Mouse (Mus musculus): Measurements from ENCODE around the gene Tenm2.

The Tenm2 gene

GRCm38 (mm10) chr11:36698268-36698667 lies 537.5 kb downstream of the Tenm2 start:
- no peak for DNase-seq (ENCODE audit: low read depth, low spot score)

DNA sequence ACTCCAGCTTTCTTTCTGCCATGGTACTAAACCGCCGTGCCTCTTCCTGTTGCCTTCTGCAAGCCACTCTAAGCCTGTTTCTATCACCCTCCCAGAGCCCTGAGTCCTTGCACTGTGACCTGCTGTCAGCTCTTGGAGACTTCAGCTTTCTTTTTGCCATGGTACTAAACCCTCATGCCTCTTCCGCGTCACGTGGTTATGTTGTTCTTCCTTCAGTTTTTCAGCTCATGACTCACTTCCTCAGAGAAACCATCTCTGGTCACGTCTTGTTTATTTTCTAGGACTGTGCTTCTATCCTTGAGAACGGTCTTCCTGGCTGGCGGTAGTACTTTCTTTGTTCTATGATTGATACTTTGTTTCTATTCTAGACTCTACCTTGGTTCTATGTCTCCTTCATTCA lies 537.9 kb downstream of the Tenm2 start:
- DNase-seq (ENCODE audit: low read depth, low spot score), result no peak

DNA sequence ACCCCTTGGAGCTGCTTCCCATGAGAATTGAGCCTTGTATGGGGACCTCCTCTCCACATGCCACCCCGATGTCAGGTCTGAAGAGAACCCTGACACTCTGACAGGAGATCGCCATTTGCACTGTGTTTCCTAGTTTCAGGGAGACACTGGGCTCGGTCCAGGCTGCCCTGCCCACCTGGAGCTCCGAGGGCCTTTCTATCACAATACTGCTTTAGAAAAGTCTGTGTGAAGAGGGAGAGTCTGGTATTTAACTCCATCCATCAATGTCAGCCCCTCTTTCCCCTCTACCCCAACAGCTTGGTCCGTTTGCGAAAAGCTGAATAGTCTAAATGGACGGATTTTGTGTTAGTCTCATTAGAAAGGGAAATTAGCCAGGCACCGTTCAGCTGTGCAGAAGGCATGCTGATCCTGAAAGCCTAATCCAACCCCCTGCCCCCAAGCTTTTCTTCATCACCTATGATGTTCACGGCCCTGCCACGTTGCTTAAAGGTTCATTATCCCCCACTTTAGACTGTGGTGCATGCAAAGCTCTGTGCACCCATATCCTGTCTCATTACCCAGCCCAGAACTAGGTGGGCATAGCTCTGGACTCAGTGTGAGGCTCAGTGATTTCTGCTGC lies 538.6 kb downstream of the Tenm2 start:
- DNase-seq (ENCODE audit: low read depth, low spot score), result peak; percentile 66

DNA sequence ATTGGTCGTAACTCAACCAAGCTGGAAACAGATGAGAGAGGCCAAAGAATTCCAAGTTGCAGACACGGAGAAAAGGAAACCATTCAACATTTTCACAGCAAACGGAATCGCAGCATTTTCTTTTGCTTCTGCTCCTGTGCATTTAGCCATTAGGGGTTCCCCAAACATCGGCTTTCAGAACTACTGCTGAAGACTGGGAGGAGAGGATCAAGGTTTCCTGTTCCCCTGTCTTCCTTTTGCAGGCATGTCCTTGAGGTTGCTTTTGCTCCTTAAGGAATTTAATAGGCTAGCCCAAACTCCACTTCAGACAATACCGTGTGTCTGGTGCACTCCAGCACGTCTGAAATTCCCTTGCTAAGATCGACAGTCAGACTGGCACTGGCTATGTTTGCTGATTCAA lies 541.0 kb downstream of the Tenm2 start:
- no peak for DNase-seq (ENCODE audit: low read depth, low spot score)

DNA sequence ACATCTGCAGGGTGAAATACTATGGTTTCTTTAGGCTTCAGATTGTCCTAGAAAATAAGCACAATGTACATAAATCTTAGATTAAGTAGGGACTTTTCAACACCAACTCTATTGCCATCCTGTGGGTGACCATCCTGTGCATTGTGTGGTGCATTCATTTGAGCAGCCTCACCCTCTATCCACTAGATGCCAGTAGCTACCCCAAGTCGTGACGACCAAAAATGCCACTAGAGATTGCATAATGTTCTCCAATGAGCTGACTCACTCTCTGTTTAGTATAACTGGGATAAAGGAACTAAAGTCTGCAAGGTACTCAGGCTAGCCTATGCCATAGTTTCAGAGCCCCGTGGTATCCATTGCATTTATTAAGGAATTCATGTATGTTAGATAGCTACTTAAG lies 543.1 kb downstream of the Tenm2 start:
- DNase-seq (ENCODE audit: low read depth, low spot score), result no peak

DNA sequence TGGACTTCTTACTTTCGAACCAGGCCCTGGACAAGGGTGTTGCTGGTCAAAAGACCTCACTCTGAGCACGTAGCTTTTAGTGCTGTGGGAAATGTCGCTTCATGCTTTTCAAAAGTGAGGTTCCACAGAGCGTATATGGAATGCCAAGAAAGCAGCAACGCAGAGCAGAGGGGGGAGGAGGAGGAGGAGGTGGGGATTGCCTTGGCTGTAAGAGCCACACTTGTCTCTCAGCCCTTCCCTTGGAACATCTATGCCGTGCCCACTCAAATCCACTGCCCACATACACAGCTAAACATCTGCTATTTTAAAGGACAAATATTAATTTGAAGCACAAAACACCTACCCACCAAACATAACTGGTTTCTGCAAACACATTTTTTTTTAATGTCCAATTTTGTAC lies 544.9 kb downstream of the Tenm2 start:
- DNase-seq (ENCODE audit: low read depth, low spot score), result no peak

- no peak for DNase-seq (ENCODE audit: low read depth, low spot score)
Observed at GRCm38 (mm10) chr11:36686253-36686652, 549.5 kb downstream of the Tenm2 start.

- DNase-seq (ENCODE audit: low read depth, low spot score), result no peak
Observed at GRCm38 (mm10) chr11:36679361-36679760, 556.4 kb downstream of the Tenm2 start.

GRCm38 (mm10) chr11:36678542-36678941 lies 557.2 kb downstream of the Tenm2 start:
- no peak for DNase-seq (ENCODE audit: low read depth, low spot score)

DNA sequence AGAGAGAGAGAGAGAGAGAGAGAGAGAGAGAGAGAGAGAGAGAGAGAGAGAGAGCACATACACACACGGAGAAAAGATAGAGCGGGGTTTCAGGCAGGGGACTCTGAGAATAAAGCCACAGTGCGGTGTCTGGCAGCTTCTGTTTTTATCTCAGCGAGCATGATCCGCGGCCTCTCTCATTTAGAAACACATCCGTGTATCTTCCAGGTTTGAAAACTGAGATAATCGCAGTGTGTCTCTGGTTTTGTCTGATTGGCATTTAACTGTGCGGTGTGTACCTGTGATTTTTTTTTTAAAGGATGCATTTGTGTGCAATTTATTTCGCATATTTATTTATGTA lies 557.7 kb downstream of the Tenm2 start:
- no peak for DNase-seq (ENCODE audit: low read depth, low spot score)

DNA sequence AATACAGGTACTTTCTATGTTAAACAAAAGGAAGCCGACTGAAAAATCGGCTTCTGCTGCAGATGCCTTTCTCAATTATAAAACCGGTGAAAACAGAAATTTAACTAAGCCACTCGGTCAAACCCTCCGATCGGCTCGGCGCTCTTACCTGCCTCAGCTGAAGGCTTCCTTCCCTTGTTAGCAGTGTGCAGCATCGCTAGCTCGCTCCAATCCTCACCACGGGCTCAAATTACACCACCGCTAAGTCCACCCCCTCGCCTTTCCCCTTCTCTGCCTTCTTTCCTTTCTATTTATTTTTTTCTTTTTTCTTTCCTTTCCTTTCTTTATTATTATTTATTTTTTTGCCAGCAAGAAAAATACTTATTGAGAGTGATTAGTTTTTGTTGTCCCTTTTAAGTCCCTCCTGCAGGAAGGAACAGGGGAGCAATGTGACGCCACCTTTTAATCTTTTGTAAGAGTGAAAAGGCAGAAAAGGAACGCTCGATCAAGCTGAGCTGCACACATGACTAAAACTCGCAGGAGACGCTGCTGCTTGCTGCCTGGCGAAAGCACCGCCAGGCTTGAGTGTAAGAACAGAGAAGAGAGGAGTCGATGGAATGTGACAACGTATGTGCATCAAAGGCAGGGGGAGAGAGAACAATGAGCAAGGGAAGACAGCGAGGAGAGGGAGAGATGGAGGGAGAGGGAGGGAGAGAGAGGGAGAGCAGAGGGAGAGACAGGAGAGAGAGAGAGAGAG lies 558.3 kb downstream of the Tenm2 start:
- peak; percentile 85 for DNase-seq (ENCODE audit: low read depth, low spot score)

DNA sequence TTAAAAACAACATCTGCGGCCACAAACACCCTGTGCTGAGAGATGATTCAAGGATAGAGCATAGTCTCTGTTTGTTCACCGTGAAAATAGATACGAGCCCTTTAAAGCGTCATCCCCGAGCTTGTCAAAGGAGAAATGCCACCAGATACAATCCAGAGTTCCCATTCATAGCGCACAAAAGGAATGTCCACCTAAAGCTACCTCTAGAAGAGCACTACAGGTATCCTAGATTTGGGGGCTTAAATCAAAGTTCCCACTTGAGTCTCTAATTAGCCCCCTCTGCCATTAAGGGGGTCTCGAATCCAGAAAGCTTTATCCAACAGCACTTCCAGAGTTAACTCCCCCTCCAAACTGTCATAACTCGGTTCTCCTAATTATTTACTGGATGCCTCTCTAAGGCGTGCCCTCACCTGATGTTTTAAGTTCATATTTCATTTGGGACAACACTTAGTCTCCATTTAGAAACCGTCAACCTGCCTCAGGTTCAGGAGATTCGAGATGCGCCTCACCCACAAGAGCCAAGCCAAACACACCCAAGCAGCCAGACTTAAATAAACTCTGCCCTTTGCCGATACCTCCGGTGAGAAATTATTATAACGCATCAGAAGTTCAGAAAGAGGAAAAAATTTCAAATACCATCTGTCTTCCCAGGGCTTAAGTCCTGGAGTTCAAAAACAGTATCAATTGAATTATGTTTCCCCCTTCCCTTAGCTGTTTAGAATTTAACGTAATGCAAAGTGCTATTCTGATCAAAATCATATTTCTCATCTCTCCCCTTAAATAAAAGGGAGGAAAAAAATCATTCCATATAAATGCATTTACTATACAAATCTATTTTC lies 559.1 kb downstream of the Tenm2 start:
- no peak for DNase-seq (ENCODE audit: low read depth, low spot score)

GRCm38 (mm10) chr11:36674902-36675422 lies 560.8 kb downstream of the Tenm2 start:
- no peak for DNase-seq (ENCODE audit: low read depth, low spot score)

- DNase-seq (ENCODE audit: low read depth, low spot score), result no peak
Observed at GRCm38 (mm10) chr11:36674141-36674540, 561.6 kb downstream of the Tenm2 start.

DNA sequence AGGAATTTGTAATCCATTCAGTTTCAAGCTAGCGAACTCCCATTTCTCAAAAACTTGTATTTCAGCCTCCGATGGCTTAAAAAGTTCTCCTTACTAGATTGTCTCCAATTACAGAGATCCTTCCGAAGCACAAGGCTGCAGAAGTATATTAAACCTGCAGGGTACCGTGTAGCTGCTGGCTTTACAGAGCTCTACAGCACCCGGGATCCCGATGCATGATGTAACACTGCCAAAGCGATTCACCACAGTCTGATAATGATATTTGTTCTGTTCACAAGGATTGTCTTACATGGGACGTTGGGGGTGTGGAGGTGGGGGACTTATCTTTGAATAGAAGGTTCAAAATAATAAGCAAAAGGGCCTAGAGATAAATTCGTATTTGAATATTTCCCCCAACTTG lies 564.6 kb downstream of the Tenm2 start:
- DNase-seq (ENCODE audit: low read depth, low spot score), result no peak

- DNase-seq (ENCODE audit: low read depth, low spot score), result no peak
Observed at GRCm38 (mm10) chr11:36664026-36664425, 571.7 kb downstream of the Tenm2 start.

DNA sequence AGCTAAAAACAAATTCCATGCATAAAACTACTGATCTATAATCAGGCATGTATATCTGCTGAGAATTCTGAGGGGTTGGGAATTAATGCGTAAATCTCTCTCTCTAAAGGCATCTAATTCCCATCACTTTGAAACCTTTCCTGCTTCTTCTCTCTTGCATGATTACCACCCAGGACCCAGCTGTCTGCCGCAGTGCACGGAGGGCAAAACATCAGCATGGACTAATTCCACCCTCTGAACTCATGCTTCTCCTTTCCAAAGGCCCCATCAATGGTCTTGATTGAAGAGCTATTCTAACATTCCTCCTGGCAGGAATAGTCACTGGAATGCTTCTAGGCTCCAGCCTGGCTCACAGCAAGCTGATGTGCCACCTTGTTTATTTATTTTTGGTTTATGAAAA lies 572.2 kb downstream of the Tenm2 start:
- DNase-seq (ENCODE audit: low read depth, low spot score), result no peak

DNA sequence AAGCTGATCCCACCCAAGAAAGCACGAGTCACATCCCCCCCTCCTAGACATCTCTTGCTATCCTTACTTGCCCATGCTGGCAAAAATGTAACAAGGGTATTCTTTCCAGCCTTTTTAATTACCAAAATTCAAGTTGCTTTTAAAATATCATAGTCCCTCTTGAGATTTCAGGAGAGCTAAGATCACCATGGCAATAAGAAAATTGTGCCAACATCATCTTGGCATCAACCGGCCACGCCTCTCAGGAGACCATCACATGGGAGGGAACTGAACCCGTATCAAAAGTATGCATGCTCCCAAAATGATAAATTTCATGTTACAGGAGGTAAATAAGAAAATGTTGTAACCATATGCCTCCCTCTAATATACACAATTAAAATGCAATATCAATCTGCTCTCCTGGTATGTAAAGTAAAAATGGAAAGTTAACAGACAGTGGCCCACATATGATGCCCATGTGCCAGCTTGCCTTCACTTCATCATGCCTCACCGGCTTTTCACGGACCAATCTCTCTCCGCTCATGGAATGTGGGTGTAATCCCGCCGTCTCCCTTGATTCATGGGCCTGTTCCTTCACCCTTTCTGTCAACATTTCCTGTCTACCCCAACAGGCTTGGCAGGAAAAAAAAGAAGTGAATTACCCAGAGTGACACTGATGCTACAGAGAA lies 582.0 kb downstream of the Tenm2 start:
- no peak for DNase-seq (ENCODE audit: low read depth, low spot score)

GRCm38 (mm10) chr11:36647179-36647578 lies 588.6 kb downstream of the Tenm2 start:
- no peak for DNase-seq (ENCODE audit: low read depth, low spot score)

- no peak for DNase-seq (ENCODE audit: low read depth, low spot score)
Observed at GRCm38 (mm10) chr11:36635082-36635481, 600.7 kb downstream of the Tenm2 start.

GRCm38 (mm10) chr11:36632201-36632600 lies 603.6 kb downstream of the Tenm2 start:
- no peak for DNase-seq (ENCODE audit: low read depth, low spot score)

- DNase-seq (ENCODE audit: low read depth, low spot score), result no peak
Observed at GRCm38 (mm10) chr11:36613807-36614206, 622.0 kb downstream of the Tenm2 start.

Measured in mesoderm, embryonic 11.5 days (tissue).